Mouse (Mus musculus) ES-Bruce4 (cell line): ENCODE data around the gene Tapbpl. TPM values are rescaled to one million over a fixed set of nuclear protein-coding genes. Genes with fewer than 3 reads are reported as not detected.

Experiments
- H3K27ac ChIP-seq: 2 replicates; pipeline ENCODE4 v1.5.1; 2012; ENCODE audit warnings: low read length, inconsistent platforms; ENCODE audit not compliant: insufficient read depth
- H3K27me3 ChIP-seq: 2 replicates; pipeline ENCODE4 v1.6.1; 2012; ENCODE audit warnings: mild to moderate bottlenecking, low read length, inconsistent platforms; ENCODE audit not compliant: control insufficient read depth, poor library complexity, insufficient read depth, severe bottlenecking
- H3K36me3 ChIP-seq: 2 replicates; pipeline ENCODE4 v1.6.1; 2012; ENCODE audit warnings: inconsistent platforms, mild to moderate bottlenecking, low read length, moderate library complexity; ENCODE audit not compliant: control insufficient read depth, poor library complexity, insufficient read depth, severe bottlenecking
- H3K4me1 ChIP-seq: one replicate; pipeline ENCODE4 v1.8.1; 2011; ENCODE audit warnings: low read length; ENCODE audit not compliant: control insufficient read depth, insufficient read depth
- H3K4me3 ChIP-seq: 2 replicates; pipeline ENCODE4 v1.5.1; 2011; ENCODE audit warnings: low read depth, mild to moderate bottlenecking, low read length
- H3K9ac ChIP-seq: 2 replicates; pipeline ENCODE4 v1.6.1; 2012; ENCODE audit warnings: low read depth, mild to moderate bottlenecking, inconsistent platforms; ENCODE audit not compliant: poor library complexity, severe bottlenecking
- H3K9me3 ChIP-seq: replicated peaks from 2 replicates; pipeline ENCODE4 v1.6.1; 2012; ENCODE audit warnings: mild to moderate bottlenecking, low read length, inconsistent platforms; ENCODE audit not compliant: control insufficient read depth, poor library complexity, insufficient read depth, severe bottlenecking
- CTCF ChIP-seq: IDR thresholded peaks from one replicate; pipeline ENCODE4 v1.8.1; 2011; ENCODE audit warnings: low read depth, low read length
- EP300 ChIP-seq: IDR thresholded peaks from 2 replicates; pipeline ENCODE4 v1.6.1; 2011; ENCODE audit warnings: low read depth, low read length; ENCODE audit not compliant: insufficient read depth
- POLR2A ChIP-seq: IDR thresholded peaks from one replicate; pipeline ENCODE4 v1.8.1; 2011; ENCODE audit warnings: low read length; ENCODE audit not compliant: insufficient read depth
- polyA plus RNA-seq: library from polyadenylated mRNA; stranded (reverse); fragments of >200 nt; gene quantifications from 2 replicates; pipeline ENCODE4 v1.2.4, GENCODE M21; 2011; ENCODE audit warnings: low read depth; ENCODE audit not compliant: missing spikeins, insufficient read depth, insufficient read length

The Tapbpl gene
- polyA plus RNA-seq, 1 experiment = 3.9 TPM

- no peaks in the 10 kb centered on the region for H3K9me3 ChIP-seq
- peak overlapping the region; percentile 10; the same call in 1 of the 2 replicates for H3K27ac ChIP-seq
- no peak overlapping the region for H3K4me3 ChIP-seq
- H3K36me3 ChIP-seq = peaks cover 82% of the 10 kb centered on the region
- no peaks in the 10 kb centered on the region for H3K27me3 ChIP-seq
- peaks cover 7% of the 10 kb centered on the region for H3K4me1 ChIP-seq
- TF ChIP-seq POLR2A (no peak), CTCF (no peak), EP300 (peak; percentile 68; the same call in 1 of the 2 replicates)
- no peak overlapping the region for H3K9ac ChIP-seq
Observed at GRCm38 (mm10) chr6:125175469-125175868, 56.2 kb downstream of the Tapbpl start.

Other genes with a start within 250 kb of the Tapbpl start
- gene Pianp, start 235.2 kb downstream of the Tapbpl start, polyA plus RNA-seq = 14.3 and 21.4 TPM in 2 replicates
- gene Zfp384, start 222.7 kb downstream of the Tapbpl start, polyA plus RNA-seq = 32.4 and 33.8 TPM in 2 replicates
- gene Ing4, start 192.1 kb downstream of the Tapbpl start, polyA plus RNA-seq = 44.0 and 54.7 TPM in 2 replicates
- 25.3 and 25.7 TPM in 2 replicates for gene Acrbp, start 182.2 kb downstream of the Tapbpl start, polyA plus RNA-seq
- gene Lpar5, start 163.9 kb downstream of the Tapbpl start, polyA plus RNA-seq = 2.5 and 3.7 TPM in 2 replicates
- gene Chd4, start 135.9 kb downstream of the Tapbpl start, polyA plus RNA-seq = 307 and 317 TPM in 2 replicates
- 75.1 and 78.4 TPM in 2 replicates for gene Nop2, start 100.0 kb downstream of the Tapbpl start, polyA plus RNA-seq
- gene Iffo1, start 86.6 kb downstream of the Tapbpl start, polyA plus RNA-seq = 8.3 and 9.9 TPM in 2 replicates
- 933 and 990 TPM in 2 replicates for gene Gapdh, start 65.4 kb downstream of the Tapbpl start, polyA plus RNA-seq
- 383 and 401 TPM in 2 replicates for gene Ncapd2, start 40.2 kb downstream of the Tapbpl start, polyA plus RNA-seq
- 113 TPM in 2 replicates for gene Mrpl51, start 40.1 kb downstream of the Tapbpl start, polyA plus RNA-seq
- gene Vamp1, start 16.3 kb downstream of the Tapbpl start, polyA plus RNA-seq = 9.4 and 14.3 TPM in 2 replicates
- gene Cd27, start 5.2 kb upstream of the Tapbpl start, polyA plus RNA-seq = not detected in 2 replicates
- 2.2 and 3.6 TPM in 2 replicates for gene Tuba3a, start 54.2 kb upstream of the Tapbpl start, polyA plus RNA-seq
- gene Ltbr, start 82.0 kb upstream of the Tapbpl start, polyA plus RNA-seq = 8.0 and 9.5 TPM in 2 replicates
- gene Scnn1a, start 88.8 kb upstream of the Tapbpl start, polyA plus RNA-seq = 2.0 and 2.3 TPM in 2 replicates
- gene Tnfrsf1a, start 117.5 kb upstream of the Tapbpl start, polyA plus RNA-seq = 13.1 and 19.8 TPM in 2 replicates
- 2.3 and 2.5 TPM in 2 replicates for gene Plekhg6, start 148.9 kb upstream of the Tapbpl start, polyA plus RNA-seq